Mouse (Mus musculus) right cerebral cortex, adult 2 months (tissue): Measurements from ENCODE around the gene Tuba8.

ENCODE experiments used
- DNase-seq, 2 experiments: peaks; one replicate each; pipeline ENCODE4 v3.0.0; 2021 to 2022; ENCODE audit warnings: low spot score in 2 of 2

The Tuba8 gene

GRCm38 (mm10) chr6:121226744-121227143, 16.2 kb downstream of the Tuba8 start:
- DNase-seq: no peak

- no peak for DNase-seq
Observed at GRCm38 (mm10) chr6:121228421-121228820, 17.9 kb downstream of the Tuba8 start.

DNA sequence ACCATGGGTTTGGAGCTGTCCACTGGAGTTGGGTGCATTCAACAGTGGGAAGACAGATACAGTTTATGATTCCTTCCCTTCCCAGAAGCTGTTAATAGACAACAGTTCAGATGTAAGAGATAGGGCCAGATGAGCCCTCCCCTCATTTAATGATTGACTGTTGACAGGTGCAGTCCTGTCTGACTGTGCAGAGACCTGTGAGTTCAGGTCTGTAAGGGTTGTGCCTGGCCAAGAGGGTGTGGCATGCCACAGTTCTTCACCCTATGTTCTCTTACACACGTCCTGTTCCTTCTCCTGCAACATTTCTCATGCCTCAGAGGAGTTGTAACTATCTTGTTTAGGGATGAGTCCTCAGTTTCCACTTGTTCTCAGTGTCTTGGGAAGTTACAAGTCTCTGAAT, 22.2 kb downstream of the Tuba8 start:
- DNase-seq: no peak

DNA sequence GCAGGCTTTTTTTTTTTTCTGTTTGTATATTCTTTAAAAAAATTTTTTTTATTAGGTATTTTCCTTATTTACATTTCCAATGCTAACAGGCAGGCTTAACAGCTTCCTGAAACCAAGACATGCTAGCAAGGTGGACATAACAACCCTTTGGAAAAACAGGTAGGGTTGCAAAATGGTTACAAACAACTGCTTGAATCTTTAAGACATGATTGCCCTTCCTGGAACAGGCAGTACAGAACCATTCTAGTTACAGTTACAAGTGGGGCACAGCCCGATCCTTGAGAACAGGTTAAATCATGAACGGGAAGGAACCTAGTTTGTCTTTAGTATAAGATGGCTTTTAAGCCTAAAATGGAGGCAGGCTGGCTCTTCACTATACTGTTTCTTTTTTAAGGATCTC, 25.9 kb downstream of the Tuba8 start:
- DNase-seq: no peak

DNA sequence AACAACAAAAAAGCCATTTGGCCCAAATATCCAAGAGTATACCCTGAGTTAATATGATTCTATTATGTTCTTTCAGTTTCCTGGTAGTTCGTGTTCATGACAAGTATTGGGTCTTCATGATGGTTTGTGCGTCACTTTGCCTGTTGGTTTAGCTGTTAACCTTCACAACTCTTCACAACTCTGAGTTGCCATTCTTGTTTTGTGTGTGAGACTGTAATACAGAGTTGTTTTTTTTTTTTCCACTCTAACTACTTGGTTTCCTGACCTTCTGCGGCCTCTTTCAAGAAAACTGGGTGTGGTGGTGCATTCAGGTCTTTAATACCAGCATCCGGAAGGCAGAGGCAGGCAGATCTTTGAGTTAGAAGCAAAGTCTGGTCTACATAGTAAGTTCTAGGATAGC, 27.7 kb downstream of the Tuba8 start:
- DNase-seq: no peak

DNA sequence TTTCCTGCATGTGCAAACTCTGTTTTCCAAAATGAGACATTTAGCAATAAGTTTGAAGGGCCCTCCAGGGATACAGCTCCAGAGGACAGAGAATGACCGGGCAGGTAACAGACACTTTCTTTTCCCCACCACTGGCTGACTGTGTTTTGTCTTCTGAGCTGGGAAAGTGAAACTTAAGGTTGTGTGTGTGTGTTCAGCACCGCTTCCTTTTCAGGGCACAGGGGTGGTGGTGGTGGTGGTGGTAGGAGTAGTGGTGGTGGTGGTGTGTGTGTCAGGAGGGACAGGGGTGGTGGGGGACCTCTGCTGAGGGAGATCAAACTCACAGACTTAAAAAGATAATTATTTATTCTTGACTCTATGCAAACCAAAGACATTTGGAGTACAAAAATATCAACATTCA, 31.3 kb downstream of the Tuba8 start:
- no peak for DNase-seq

DNA sequence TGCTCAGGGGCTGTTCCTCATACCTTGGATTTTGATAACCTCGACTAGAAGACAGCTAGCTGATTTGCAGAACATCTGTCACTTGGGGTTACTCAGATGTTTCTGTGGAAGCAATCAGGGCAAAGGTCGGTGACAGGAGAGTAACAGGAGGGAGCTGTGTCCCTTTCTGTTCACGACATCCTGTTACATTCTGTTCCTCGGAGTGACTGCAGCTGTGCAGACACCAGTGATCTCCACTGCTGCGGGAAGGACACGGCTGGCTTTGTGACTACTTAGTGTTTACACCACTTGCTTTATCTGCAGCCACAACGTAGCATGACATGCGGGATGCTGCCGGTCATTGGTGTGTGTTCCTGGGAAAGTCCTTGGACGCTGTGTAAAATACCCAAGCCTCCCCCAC, 32.7 kb downstream of the Tuba8 start:
- DNase-seq: no peak

DNA sequence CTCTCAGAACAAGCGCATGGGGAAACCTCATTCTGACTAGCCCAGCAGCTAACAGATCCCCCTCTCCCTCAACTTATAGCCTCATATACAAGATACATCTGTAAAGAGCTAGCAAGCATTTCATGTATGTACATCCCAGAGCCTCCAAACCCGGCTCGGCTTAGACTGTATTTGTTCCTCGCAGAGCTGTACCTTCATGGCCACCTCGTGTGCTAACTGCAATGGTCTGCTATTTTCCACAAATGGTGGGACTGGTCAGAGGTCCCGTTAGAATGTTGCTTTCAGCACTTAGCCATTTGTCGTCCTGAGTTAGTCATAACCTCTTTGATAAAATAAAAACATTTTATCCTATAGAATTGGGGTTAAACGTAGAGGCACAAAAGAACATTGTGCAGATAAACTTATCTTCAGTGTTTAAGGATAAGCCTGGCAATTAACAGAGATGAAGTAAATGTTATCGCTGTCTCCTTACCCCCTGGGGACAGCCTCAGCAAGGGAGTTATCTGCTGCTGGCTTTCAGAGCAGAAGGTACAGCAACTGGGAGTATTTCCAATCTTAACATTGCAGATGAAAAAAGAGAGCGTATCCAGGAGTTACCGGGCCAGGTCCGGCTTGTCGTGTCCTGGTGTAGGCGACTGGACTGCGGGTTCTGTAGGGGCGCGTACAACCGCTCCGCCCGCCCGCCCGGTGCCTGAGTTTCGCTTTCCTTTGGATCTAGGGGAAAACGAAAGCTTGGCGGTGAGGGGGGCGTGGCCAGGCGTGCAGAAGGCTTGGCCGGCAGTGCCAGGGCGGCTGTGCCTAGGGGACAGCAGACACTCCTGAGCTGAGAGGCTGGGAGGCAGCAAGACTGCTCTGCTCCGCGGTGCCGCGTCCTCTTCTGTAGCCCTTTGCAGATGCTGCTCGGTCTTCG, 34.9 kb downstream of the Tuba8 start, which contains the start of gene Usp18:
Usp18 (plus strand) TSS at position 780 of the 910 bp plus-strand sequence.
- peak; percentile 61 to 69 for DNase-seq

DNA sequence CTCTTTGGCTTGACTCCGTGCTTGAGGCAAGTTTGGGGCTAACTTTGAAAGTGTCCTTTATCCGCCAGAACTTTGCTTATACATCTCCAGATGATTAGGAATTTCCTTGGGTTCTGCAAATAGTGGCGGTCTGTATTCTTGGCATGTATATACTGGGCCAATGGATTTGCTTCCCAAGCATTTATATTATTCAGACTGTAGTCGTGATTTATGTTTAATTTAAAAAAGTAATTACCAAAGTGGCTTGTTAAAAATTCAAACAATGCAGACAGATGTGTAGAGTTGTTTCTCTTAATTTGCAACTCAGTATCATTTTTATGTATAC, 35.5 kb downstream of the Tuba8 start:
- no peak for DNase-seq

- no peak for DNase-seq
Observed at GRCm38 (mm10) chr6:121250406-121250805, 39.9 kb downstream of the Tuba8 start.

DNA sequence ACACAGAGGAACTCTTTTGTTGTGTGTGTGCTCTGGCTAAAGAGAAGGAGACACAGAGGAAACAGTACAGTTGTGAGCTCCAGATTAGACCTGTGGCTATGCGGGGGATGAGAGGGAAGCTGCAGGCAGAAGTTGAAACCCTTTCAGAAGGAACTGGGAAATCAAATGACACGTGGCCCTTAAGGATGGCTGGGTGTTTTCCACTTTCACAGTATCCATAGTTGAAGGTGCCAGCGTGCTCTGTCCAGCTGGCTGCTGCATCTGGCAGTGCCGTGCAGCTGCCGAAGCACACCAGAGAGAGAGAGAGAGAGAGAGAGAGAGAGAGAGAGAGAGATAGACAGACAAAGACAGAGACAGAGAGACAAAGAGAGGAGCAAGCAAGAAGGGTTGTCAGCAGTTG, 40.8 kb downstream of the Tuba8 start:
- no peak for DNase-seq

GRCm38 (mm10) chr6:121260548-121260947, 50.1 kb downstream of the Tuba8 start:
- peak; percentile 87 to 90 for DNase-seq

GRCm38 (mm10) chr6:121261233-121261632, 50.7 kb downstream of the Tuba8 start:
- no peak for DNase-seq

GRCm38 (mm10) chr6:121262004-121262403, 51.5 kb downstream of the Tuba8 start:
- no peak for DNase-seq

DNA sequence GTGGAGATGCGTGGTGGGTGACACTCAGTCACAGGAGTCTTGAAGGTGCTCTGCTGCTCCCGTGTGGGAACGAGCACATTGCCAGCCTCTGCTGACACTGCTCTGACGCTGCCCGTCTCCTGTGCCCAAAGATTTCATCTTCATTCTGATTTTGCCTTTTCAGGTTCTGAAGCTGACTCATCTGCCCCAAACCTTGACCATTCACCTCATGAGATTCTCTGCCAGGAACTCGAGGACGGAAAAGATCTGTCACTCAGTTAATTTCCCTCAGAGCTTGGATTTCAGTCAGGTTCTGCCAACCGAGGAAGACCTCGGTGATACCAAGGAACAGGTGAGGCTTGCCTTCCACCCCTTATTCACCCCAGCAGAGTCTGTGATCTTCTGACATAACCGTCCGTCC, 52.0 kb downstream of the Tuba8 start:
- DNase-seq: no peak

DNA sequence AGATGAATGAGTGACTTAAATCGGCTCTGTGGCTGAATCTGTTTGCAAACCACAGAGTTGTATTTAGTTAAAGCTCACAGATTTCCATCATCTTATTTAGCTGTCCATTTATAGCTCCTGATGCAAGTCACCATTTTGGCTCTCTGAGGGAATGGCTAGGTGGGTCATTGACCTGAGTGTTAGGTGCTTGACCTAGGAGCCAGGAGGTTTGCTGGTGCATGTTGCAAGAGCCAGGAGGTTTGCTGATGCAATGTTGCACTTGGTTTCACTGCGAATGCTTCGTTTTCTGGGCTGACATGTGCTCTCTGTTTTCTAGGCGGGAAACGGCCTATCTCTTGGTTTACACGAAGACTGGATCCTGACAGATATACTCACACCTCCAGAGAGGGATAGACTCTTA, 59.7 kb downstream of the Tuba8 start:
- no peak for DNase-seq

DNA sequence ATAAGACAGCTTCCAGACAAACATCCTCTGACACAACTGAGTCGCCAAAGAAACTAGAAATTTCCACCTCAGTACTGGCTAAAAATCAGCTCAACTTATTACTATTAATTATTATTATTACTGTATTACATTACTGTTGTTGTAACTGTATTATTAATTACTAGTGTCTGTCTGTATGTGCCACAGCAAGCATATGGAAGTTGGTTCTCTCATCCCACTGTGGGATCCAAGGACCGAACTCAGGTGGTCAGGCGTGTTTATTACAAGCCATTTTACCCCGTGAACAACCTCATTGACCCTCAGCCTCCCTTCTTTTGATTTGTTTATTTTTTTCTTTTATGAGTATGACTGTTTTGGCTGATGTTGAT, 61.2 kb downstream of the Tuba8 start:
- no peak for DNase-seq

GRCm38 (mm10) chr6:121272075-121272800, 61.7 kb downstream of the Tuba8 start:
- peak; percentile 88 to 91 for DNase-seq

DNA sequence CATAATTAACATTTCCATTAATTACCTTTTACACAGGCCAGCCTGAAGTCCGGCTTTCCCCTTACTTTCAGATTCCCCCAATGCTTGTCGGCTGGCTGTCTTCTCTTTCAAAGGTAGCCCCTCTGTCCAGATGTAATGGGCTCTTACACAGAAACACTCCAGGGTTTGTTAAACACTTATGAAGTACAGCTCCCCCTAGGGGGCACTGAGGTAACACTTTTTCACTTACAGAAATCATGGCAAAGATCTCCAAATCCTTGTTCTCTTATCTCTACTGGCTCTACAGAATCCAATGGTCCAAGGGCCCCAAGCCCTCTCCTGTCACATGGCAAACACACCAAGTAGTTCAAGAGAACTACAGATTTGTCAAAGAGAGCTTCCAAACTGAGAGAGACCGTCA, 63.9 kb downstream of the Tuba8 start:
- peak; percentile 18 to 26 for DNase-seq
